Mouse (Mus musculus): ENCODE results near the gene Adgrb3. TPM values are rescaled to one million over a fixed set of nuclear protein-coding genes. Genes with fewer than 3 reads are reported as not detected.
"Not testable (repeated sequence)": the region's sequence is repeated elsewhere in the genome, so short reads cannot be mapped to it uniquely, and the experiment has no call there.

The Adgrb3 gene
- total RNA-seq, 4 experiments from 2014 or later, result 101 to 114 (median 108) TPM

- no peak for DNase-seq (ENCODE audit: low spot score in 2 of 2)
These were observed 806.4 kb downstream of the Adgrb3 start for GRCm38 (mm10) chr1:25023156-25023555.

DNA sequence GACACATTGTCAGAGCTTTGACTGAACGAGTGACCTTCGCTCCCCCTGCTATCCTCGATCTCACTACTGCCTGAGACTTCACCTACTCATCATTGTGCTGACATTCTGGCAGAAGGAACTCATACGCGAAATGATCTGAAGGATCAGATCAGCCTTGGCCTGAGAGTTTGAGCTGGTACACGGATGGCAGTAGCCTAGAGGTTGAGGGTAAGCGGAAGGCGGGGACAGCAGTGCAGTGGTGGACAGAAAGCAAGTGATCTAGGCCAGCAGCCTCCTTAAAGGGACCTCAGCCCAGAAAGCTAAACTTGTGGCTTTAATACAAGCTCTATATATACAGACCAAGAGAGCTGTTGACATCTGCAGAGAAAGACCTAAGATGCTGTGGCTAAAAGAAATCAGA lies 811.7 kb downstream of the Adgrb3 start:
- not testable (repeated sequence) for DNase-seq (ENCODE audit: low spot score in 2 of 2)
